Mouse (Mus musculus) embryonic facial prominence, embryonic 12.5 days (tissue): ENCODE data around the gene Cxcl9. TPM values are rescaled to one million over a fixed set of nuclear protein-coding genes. Genes with fewer than 3 reads are reported as not detected.
A peak's percentile ranks its signal among the peaks of the same experiment; 100 is the strongest.
"Not testable (repeated sequence)": the region's sequence is repeated elsewhere in the genome, so short reads cannot be mapped to it uniquely, and the experiment has no call there.

Experiments
- ATAC-seq: fragments of 200-750 bp; cut with Nextera tagmentation; 2 replicates; pipeline ENCODE4 v1.8.0; 2017; ENCODE audit not compliant: insufficient number of reproducible peaks, insufficient read depth, low FRiP score, low TSS enrichment
- H3K27ac ChIP-seq: fragments of 300-500 bp; sonication (generic); 2 replicates; pipeline ENCODE4 v1.5.1; 2016; ENCODE audit warnings: mild to moderate bottlenecking
- H3K27me3 ChIP-seq: fragments of 300-500 bp; sonication (generic); 2 replicates; pipeline ENCODE4 v1.6.1; 2016; ENCODE audit warnings: mild to moderate bottlenecking, moderate library complexity
- H3K36me3 ChIP-seq: fragments of 300-500 bp; sonication (generic); 2 replicates; pipeline ENCODE4 v1.6.1; 2016; ENCODE audit warnings: mild to moderate bottlenecking
- H3K4me1 ChIP-seq: fragments of 300-500 bp; sonication (generic); 2 replicates; pipeline ENCODE4 v1.6.1; 2016
- H3K4me2 ChIP-seq: fragments of 300-500 bp; sonication (generic); replicated peaks from 2 replicates; pipeline ENCODE4 v1.6.1; 2016; ENCODE audit warnings: mild to moderate bottlenecking, moderate library complexity
- H3K4me3 ChIP-seq: fragments of 300-500 bp; sonication (generic); 2 replicates; pipeline ENCODE4 v1.5.1; 2016; ENCODE audit warnings: mild to moderate bottlenecking
- H3K9ac ChIP-seq: fragments of 300-500 bp; sonication (generic); 2 replicates; pipeline ENCODE4 v1.6.1; 2016; ENCODE audit warnings: mild to moderate bottlenecking, moderate library complexity
- H3K9me3 ChIP-seq: fragments of 300-500 bp; sonication (generic); 2 replicates; pipeline ENCODE4 v1.6.1; 2016; ENCODE audit warnings: mild to moderate bottlenecking, moderate library complexity
- WGBS: fragments of 180-500 bp; shearing (Covaris S2); methylation state at CpG from one replicate; pipeline ENCODE4 v1.1.7; 2016; 5-methylcytosine and 5-hydroxymethylcytosine counted together
- polyA plus RNA-seq: library from polyadenylated mRNA; unstranded; fragments of >200 nt; fragmentation: Nextera tagmentation; extraction: Ambion mirVana; gene quantifications from 2 replicates; pipeline ENCODE4 v1.2.1, GENCODE M21; 2016

Cxcl9 gene
- polyA plus RNA-seq, 1 experiment from 2014 or later = not detected

DNA sequence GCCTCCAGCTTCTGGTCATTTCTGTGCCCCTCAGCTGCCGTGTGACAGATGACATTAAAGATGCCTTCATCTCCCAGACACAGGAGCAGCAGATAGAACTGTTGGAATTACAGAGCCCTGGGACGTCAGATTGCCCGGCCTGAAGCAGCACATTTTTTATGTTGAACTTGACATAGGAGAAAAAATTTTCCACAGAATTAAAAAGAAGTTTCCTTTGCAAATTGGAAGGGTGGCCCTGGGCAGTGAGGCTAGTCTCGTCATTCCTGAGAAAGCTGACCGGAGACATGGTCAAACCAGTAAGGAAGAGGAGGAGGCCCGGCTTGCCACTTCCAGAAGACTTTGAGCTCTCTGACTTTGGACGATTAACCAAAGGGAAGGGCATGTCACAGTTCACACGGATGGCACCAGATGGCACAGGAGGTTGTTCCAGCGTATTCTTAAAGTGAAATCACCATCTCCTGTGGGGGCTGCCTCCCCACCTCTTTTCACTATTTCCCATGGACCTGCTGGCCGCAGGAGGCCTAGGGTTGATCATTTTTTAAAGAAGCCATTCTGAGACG lies 37.3 kb upstream of the Cxcl9 start:
- no peak overlapping the region for H3K4me2 ChIP-seq
- no peak overlapping the region for H3K9ac ChIP-seq
- H3K27me3 ChIP-seq = no peaks in the 10 kb centered on the region
- no peak overlapping the region for H3K27ac ChIP-seq
- no peak for ATAC-seq
- no peaks in the 10 kb centered on the region for H3K9me3 ChIP-seq
- H3K36me3 ChIP-seq = no peaks in the 10 kb centered on the region
- H3K4me3 ChIP-seq = no peak overlapping the region
- no peaks in the 10 kb centered on the region for H3K4me1 ChIP-seq
- WGBS = 75% methylated on average over 11 of the region's 11 CpGs

DNA sequence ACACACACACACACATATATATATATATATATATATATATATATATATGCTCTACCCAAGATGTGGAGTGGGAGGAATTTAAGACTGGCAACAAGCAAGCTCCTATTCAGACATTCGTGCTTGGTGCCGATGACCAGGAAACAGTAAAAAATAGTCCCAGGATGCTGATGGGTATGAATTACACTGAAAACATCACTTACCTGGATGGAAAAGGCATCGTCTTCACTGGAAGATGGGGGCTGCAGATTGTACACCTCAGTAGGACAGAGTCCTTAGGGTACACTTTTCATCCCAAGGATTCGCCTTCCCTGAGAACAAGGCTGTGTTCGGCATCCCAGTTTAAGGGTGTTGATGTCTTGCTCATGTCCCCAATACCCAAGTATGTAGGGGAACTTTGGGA lies 36.1 kb upstream of the Cxcl9 start:
- no peaks in the 10 kb centered on the region for H3K4me1 ChIP-seq
- no peaks in the 10 kb centered on the region for H3K36me3 ChIP-seq
- WGBS = 90% methylated on average over 5 of the region's 5 CpGs
- no peak overlapping the region for H3K4me3 ChIP-seq
- H3K4me2 ChIP-seq = no peak overlapping the region
- H3K27ac ChIP-seq = no peak overlapping the region
- no peaks in the 10 kb centered on the region for H3K27me3 ChIP-seq
- no peaks in the 10 kb centered on the region for H3K9me3 ChIP-seq
- no peak overlapping the region for H3K9ac ChIP-seq
- no peak for ATAC-seq

DNA sequence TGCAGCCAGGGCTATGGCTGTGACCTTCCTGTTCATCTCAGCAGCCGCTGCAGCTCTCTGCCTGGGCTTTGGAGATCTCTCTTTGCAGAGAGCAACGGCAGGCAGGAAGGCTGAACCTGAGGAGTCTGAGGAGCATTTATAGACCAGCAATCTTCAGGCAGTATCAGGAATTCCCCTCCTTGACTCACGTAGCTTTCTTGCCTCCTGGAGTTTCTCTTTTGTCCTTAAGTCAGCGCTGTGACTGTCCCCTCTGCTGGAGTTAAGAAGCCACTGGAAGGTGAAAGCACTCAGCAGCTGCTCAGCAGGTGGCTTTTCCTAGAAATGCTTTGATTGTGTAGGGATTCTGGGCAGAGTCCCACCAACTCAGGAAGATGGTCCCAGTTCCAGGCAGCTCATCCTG lies 35.3 kb upstream of the Cxcl9 start:
- H3K4me3 ChIP-seq = no peak overlapping the region
- H3K36me3 ChIP-seq = no peaks in the 10 kb centered on the region
- ATAC-seq = no peak
- no peak overlapping the region for H3K27ac ChIP-seq
- H3K4me2 ChIP-seq = no peak overlapping the region
- no peaks in the 10 kb centered on the region for H3K27me3 ChIP-seq
- H3K9me3 ChIP-seq = no peaks in the 10 kb centered on the region
- 7% methylated on average over 4 of the region's 4 CpGs for WGBS
- H3K4me1 ChIP-seq = no peaks in the 10 kb centered on the region
- H3K9ac ChIP-seq = no peak overlapping the region

DNA sequence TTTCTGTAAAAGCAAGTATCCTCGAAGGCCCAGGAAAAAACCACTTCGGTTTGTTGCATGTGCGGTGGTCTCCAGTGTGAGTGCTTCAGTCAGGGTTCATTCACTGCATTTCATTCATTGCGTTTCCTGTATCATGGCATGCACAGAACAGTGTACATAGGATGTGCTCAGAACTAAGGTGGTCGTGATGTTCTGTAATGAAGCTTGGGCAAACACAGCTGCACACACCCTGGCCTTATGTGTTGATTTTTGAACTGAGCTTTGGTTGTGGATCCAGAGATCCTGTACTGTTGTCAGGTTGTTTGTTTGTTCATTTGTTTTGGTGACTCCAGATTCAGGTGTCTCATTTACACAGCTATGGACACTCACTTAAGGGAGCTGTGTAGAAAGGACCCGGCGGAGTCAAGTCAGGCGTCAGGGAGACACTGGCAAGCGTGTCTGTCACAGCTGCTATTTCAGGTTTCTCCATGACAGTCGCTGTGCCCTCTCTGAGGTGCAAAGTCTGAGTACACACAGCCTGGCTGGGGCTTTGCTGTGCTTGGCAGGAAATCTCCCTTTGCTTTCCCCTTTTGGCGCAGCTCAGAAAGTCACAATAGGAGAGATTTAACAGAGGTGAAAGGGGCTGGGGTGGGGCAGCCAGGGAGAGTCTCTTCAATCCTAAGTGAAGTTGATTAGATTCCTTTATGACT lies 31.0 kb upstream of the Cxcl9 start:
- H3K4me1 ChIP-seq = no peaks in the 10 kb centered on the region
- no peak overlapping the region for H3K9ac ChIP-seq
- H3K4me2 ChIP-seq = no peak overlapping the region
- ATAC-seq = no peak
- 82% methylated on average over 11 of the region's 11 CpGs for WGBS
- H3K27ac ChIP-seq = no peak overlapping the region
- no peaks in the 10 kb centered on the region for H3K9me3 ChIP-seq
- H3K27me3 ChIP-seq = no peaks in the 10 kb centered on the region
- H3K4me3 ChIP-seq = no peak overlapping the region
- H3K36me3 ChIP-seq = no peaks in the 10 kb centered on the region

DNA sequence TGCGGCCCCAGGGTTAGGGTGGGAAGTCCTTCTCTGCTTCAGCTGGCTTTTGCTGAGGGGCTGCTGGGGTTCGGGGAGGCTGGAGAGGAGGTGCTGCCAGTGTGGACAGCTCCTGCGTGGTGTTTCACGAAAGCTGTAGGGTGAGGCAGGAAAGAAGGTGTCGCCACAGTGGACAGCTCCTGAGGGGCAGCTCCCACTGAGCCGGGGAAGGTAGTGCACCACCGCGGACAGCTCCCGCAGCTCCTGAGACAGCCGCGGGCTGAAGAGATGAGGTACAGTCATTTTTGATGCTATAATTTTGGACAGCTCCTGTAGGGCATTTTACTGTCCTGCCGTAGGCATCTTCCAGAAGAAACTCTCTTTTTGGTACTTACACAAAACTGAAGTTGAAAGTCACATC lies 30.2 kb upstream of the Cxcl9 start:
- ATAC-seq = no peak
- Histone ChIP-seq H3K9me3 (no peaks in the 10 kb centered on the region), H3K27me3 (no peaks in the 10 kb centered on the region), H3K36me3 (no peaks in the 10 kb centered on the region), H3K4me2 (no peak overlapping the region), H3K4me3 (no peak overlapping the region), H3K9ac (no peak overlapping the region), H3K27ac (no peak overlapping the region), H3K4me1 (no peaks in the 10 kb centered on the region)
- 38% methylated on average over 12 of the region's 12 CpGs for WGBS

DNA sequence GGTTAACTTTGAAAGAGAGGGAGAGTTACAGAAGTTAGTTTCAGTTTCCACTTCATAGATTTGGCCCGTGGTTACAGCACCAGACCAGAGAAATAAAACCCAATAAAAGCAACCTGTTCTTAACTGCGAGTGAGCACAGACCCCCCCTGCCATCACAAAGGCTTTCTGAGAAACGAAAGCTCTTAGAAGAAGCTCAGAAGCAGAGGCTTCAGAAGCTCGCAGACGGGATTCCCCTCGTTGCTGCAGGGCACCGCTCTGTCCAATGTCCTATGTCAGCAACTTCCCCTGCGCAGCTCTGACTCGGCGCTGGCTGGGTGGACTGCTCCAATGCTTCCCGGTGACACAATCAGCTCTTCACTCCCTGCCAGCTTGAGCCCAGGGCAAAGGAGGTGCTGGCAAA lies 25.6 kb upstream of the Cxcl9 start:
- Histone ChIP-seq H3K4me3 (no peak overlapping the region), H3K4me2 (0 out of 2 replicates have a peak overlapping the region, but pooled peaks have one; percentile 24)
- 39% methylated on average over 11 of the region's 11 CpGs for WGBS

DNA sequence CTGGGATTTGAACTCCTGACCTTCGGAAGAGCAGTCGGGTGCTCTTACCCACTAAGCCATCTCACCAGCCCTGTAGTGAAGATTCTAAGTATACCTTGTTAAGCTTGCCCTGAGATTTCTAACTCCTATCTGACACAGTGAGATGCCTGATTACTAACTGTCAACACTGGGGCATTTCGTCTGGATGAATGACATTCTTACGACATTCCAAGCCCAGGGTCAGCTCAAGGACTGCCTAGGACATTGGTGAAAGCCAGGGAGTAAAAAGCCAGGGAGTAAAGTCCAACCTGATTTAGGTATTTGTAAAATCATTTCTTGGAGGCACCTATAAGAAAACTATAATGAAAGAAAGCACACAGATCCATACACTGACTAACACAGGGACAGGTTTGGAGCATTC lies 24.8 kb upstream of the Cxcl9 start:
- not testable (repeated sequence) for H3K27ac ChIP-seq, H3K9me3 ChIP-seq, H3K36me3 ChIP-seq, H3K4me3 ChIP-seq, H3K27me3 ChIP-seq, H3K4me1 ChIP-seq, H3K9ac ChIP-seq, H3K4me2 ChIP-seq, ATAC-seq
- 57% methylated on average over 4 of the region's 4 CpGs for WGBS

More for the DNA sequence above, 25.6 kb upstream of the Cxcl9 start:
- no peak for ATAC-seq
- no peaks in the 10 kb centered on the region for H3K9me3 ChIP-seq
- no peaks in the 10 kb centered on the region for H3K4me1 ChIP-seq
- H3K27me3 ChIP-seq = no peaks in the 10 kb centered on the region
- no peak overlapping the region for H3K9ac ChIP-seq
- H3K36me3 ChIP-seq = no peaks in the 10 kb centered on the region
- no peak overlapping the region for H3K27ac ChIP-seq

DNA sequence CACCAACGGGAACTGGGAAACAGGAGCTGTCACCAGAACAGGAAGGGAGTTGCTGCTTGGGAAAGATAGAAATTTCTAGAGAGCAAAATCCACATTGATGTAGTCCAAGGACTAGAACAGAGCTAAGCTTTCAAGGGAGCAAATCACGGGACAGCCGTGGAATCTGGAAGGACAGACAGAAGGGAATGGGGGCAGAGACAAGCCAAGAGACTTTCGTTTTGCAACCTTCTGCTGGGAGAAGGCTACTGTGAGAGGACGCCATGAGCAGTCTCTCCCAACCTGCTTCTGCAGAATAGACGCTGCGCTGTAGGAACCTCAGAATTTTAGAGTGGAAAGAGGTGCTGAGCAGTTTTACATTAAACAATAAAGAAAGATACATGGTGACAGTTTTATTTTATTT lies 21.9 kb upstream of the Cxcl9 start:
- H3K4me1 ChIP-seq = no peaks in the 10 kb centered on the region
- no peak overlapping the region for H3K4me3 ChIP-seq
- H3K9ac ChIP-seq = no peak overlapping the region
- H3K4me2 ChIP-seq = no peak overlapping the region
- ATAC-seq = no peak
- H3K9me3 ChIP-seq = no peaks in the 10 kb centered on the region
- WGBS = 82% methylated on average over 7 of the region's 7 CpGs
- no peaks in the 10 kb centered on the region for H3K36me3 ChIP-seq
- no peaks in the 10 kb centered on the region for H3K27me3 ChIP-seq
- no peak overlapping the region for H3K27ac ChIP-seq

DNA sequence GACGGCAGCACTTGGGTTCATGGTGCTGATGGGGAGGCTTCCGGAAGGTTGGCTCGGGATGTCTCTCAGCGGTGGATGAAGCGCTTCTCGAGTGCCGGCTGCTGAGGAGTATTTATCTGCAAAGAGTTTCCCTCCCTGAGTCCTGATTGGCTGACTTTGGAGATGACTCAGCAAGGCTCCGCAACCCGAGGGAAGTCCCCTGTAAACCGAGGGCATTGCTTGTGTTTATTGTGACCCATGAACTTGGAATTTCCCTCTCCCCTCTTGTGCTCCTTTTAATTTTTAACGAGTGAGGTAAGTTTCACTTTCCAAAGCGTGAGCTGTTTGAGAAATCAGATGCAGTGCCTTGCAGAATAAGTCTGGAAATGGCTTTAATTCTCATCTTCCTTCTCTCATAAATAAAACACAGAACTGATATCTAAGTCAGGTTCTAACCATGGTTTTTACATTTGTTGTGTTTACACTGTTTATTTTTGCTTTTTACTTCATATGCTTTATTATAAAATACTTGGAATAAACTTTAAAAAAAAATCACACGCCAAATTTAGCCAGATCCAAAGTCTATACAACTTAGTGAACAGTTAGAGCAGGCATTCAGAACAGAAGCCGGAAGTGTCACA lies 21.0 kb upstream of the Cxcl9 start, which contains the start of gene Cxcl10:
TSS of gene Cxcl10 (minus strand) at position 96 of the 620 bp plus-strand sequence.
- ATAC-seq = no peak
- peak within 1 kb of the TSS; percentile 40 for H3K4me2 ChIP-seq

DNA sequence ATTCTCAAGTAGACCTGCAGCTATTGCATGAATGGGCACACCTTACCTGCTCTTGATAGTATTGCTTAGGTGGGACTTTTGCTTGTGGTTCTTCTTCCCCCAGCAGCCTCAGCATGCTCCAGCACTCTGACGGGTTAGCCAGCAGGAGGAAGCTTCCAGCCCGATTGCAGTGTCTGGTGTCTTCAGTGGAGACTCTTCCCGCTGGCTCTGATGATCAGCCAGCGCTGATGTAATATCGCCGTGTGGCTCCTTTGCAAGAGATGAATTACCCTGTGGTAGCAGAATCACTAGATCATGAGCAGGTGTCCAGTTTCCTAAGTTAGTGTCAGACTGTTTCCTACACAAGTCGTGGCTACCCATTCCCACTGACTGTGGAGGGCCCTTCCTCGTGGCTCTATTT lies 17.1 kb upstream of the Cxcl9 start:
- Histone ChIP-seq H3K4me3 (no peak overlapping the region), H3K9me3 (no peaks in the 10 kb centered on the region), H3K36me3 (no peaks in the 10 kb centered on the region), H3K27me3 (no peaks in the 10 kb centered on the region), H3K4me2 (no peak overlapping the region), H3K9ac (no peak overlapping the region), H3K27ac (no peak overlapping the region), H3K4me1 (no peaks in the 10 kb centered on the region)
- ATAC-seq = no peak
- 85% methylated on average over 8 of the region's 8 CpGs for WGBS

More for the DNA sequence above, 21.0 kb upstream of the Cxcl9 start, which contains the start of gene Cxcl10:
- H3K4me3 ChIP-seq = no peak within 1 kb of the TSS
- H3K9me3 ChIP-seq = no peaks in the 10 kb centered on the region
- 22% methylated on average over 14 of the region's 14 CpGs for WGBS
- no peak within 1 kb of the TSS for H3K27ac ChIP-seq
- H3K27me3 ChIP-seq = no peaks in the 10 kb centered on the region
- H3K9ac ChIP-seq = no peak within 1 kb of the TSS
- H3K36me3 ChIP-seq = no peaks in the 10 kb centered on the region
- no peaks in the 10 kb centered on the region for H3K4me1 ChIP-seq

DNA sequence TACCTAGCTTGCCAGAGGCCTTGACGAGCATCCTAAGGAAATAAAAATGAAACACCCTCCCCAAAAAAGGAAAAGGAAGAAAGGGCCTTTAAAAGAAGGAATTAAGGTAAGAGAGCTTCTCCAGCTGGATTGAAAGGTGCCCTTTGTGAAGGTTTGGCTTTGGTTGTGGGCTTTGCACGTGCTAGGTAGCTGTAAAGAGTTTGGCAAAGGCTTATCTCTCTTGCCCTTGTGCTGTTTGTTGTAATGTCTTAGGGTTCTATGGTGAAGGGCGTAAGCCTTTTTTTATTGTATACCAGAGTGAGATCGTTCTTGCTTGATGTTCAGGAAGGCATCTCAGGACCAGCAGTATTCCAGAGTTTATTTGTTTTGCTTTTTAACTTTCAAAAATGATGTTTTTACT lies 12.7 kb upstream of the Cxcl9 start:
- ATAC-seq = no peak
- Histone ChIP-seq H3K9me3 (no peaks in the 10 kb centered on the region), H3K4me2 (no peak overlapping the region), H3K4me3 (no peak overlapping the region), H3K9ac (no peak overlapping the region), H3K27ac (no peak overlapping the region), H3K27me3 (no peaks in the 10 kb centered on the region), H3K4me1 (no peaks in the 10 kb centered on the region), H3K36me3 (no peaks in the 10 kb centered on the region)
- 72% methylated on average over 4 of the region's 4 CpGs for WGBS

DNA sequence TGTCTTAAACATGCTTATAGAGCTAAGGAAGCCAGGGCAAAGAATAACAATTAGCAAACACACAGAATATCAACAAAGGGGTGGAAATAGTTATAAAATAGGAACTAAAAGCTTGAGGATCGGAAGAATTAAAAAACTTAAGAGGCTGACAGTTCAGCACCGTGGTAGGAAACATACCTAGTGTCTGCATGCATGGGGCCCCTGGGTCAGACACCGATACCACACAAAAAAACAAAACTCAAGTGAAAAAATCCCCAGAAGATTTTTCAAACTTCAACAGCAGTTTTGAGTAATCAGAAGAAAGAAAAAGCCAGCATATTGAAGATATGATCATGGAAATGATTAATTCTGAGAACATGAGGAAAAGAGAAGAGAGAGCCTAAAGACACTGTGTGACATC lies 8.9 kb upstream of the Cxcl9 start:
- H3K4me3 ChIP-seq = no peak overlapping the region
- no peak overlapping the region for H3K9ac ChIP-seq
- H3K27me3 ChIP-seq = no peaks in the 10 kb centered on the region
- H3K27ac ChIP-seq = no peak overlapping the region
- no peaks in the 10 kb centered on the region for H3K4me1 ChIP-seq
- 73% methylated on average over 3 of the region's 3 CpGs for WGBS
- no peak overlapping the region for H3K4me2 ChIP-seq
- H3K36me3 ChIP-seq = no peaks in the 10 kb centered on the region
- ATAC-seq = no peak
- H3K9me3 ChIP-seq = no peaks in the 10 kb centered on the region
